Mouse (Mus musculus) lung, embryonic 14.5 days (tissue): ENCODE data around the gene Birc2. TPM values are rescaled to one million over a fixed set of nuclear protein-coding genes. Genes with fewer than 3 reads are reported as not detected.

Experiments used
- ATAC-seq: fragments of 200-750 bp; cut with Nextera tagmentation; 2 replicates; pipeline ENCODE4 v1.8.0; 2017; ENCODE audit warnings: mild to moderate bottlenecking, moderate TSS enrichment, moderate library complexity; ENCODE audit not compliant: insufficient read depth
- DNase-seq: peaks from one replicate; pipeline ENCODE4 v3.0.0-alpha.2; 2015
- H3K27ac ChIP-seq: fragments of 300-500 bp; sonication (generic); 2 replicates; pipeline ENCODE4 v1.5.1; 2014; ENCODE audit warnings: low read depth, mild to moderate bottlenecking, moderate library complexity
- H3K27me3 ChIP-seq: fragments of 300-500 bp; sonication (generic); 2 replicates; pipeline ENCODE4 v1.6.1; 2014; ENCODE audit warnings: low read length, control low read depth; ENCODE audit not compliant: insufficient read depth
- H3K36me3 ChIP-seq: fragments of 300-500 bp; sonication (generic); 2 replicates; pipeline ENCODE4 v1.6.1; 2014; ENCODE audit warnings: control low read depth; ENCODE audit not compliant: insufficient read depth
- H3K4me1 ChIP-seq: fragments of 300-500 bp; sonication (generic); 2 replicates; pipeline ENCODE4 v1.6.1; 2014; ENCODE audit warnings: antibody characterized with exemption, control low read depth; ENCODE audit not compliant: insufficient read depth
- H3K4me2 ChIP-seq: fragments of 300-500 bp; sonication (generic); 2 replicates; pipeline ENCODE4 v1.6.1; 2014; ENCODE audit warnings: mild to moderate bottlenecking
- H3K4me3 ChIP-seq: fragments of 300-500 bp; sonication (generic); 2 replicates; pipeline ENCODE4 v1.5.1; 2014; ENCODE audit warnings: low read depth, low read length
- H3K9ac ChIP-seq: fragments of 300-500 bp; sonication (generic); 2 replicates; pipeline ENCODE4 v1.6.1; 2014
- H3K9me3 ChIP-seq: fragments of 300-500 bp; sonication (generic); 2 replicates; pipeline ENCODE4 v1.6.1; 2016; ENCODE audit warnings: low read depth, low read length, control low read depth
- CTCF ChIP-seq: IDR thresholded peaks from 2 replicates; pipeline ENCODE4 v1.5.1; 2016; ENCODE audit warnings: antibody characterized with exemption, low read depth
- WGBS: fragments of 180-500 bp; shearing (Covaris S2); extraction: QIAGEN DNeasy Blood & Tissue Kit; methylation state at CpG from one replicate; pipeline ENCODE4 v1.1.7; 2014; 5-methylcytosine and 5-hydroxymethylcytosine counted together
- polyA plus RNA-seq: library from polyadenylated mRNA; unstranded; fragments of >200 nt; fragmentation: Nextera tagmentation; extraction: Ambion mirVana; gene quantifications from 2 replicates; pipeline ENCODE4 v1.2.1, GENCODE M21; 2014

The Birc2 gene
- polyA plus RNA-seq, 1 experiment from 2014 or later: 36.2 TPM

DNA sequence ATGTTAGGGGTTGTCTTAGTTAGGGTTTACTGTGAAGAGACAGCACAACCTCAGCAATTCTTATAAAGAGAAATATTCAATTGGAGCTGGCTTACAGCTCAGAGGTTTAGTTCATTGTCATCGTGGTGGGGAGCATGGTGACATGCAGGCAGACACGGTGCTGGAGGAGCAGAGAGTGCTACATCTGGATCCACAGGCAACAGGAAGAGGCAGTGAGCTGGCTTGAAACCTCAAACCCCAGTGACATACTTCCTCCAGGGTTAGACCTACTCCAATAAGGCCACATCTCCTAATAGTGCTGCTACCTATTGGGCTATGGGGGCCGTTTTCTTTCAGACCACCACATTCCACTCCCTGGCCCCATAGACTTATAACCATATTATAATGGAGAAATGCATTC, 60.9 kb downstream of the Birc2 start:
- Histone ChIP-seq H3K9ac (no peak overlapping the region), H3K27me3 (no peaks in the 10 kb centered on the region), H3K4me2 (no peak overlapping the region), H3K27ac (no peak overlapping the region), H3K9me3 (no peaks in the 10 kb centered on the region), H3K36me3 (peaks cover 41% of the 10 kb centered on the region; the same call in 1 of the 2 replicates), H3K4me3 (no peak overlapping the region), H3K4me1 (no peaks in the 10 kb centered on the region)
- no peak for TF ChIP-seq CTCF
- WGBS: 89% methylated on average over 3 of the region's 3 CpGs
- no peak for ATAC-seq
- DNase-seq: no peak

DNA sequence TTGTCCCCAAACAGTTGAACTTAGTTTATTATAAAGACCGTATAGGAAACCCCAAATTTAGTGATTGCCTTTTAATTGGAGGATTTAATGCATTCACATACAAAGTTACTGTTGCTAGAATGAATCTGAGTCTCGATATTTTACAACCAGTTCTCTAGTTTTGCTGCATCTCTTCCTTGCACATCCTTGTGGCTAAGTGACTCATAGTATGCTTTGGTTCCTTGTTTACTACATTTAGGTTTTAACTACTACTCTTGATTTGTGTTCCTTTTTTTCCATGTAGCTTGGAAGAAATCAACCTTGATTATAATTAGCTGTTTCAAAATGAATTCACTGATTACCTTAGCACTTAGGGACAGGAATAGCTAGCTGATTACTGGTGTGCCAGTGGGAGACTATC, 61.9 kb downstream of the Birc2 start:
- 94% methylated on average over 2 of the region's 2 CpGs for WGBS

GRCm38 (mm10) chr9:7774538-7774937, 62.3 kb downstream of the Birc2 start:
- no peak overlapping the region for H3K4me2 ChIP-seq
- TF ChIP-seq CTCF: no peak
- WGBS: 63% methylated on average over 10 of the region's 10 CpGs

More for the DNA sequence above, 61.9 kb downstream of the Birc2 start:
- no peak for ATAC-seq
- Histone ChIP-seq H3K27ac (no peak overlapping the region), H3K9me3 (no peaks in the 10 kb centered on the region), H3K9ac (no peak overlapping the region), H3K27me3 (no peaks in the 10 kb centered on the region), H3K4me1 (no peaks in the 10 kb centered on the region), H3K4me2 (no peak overlapping the region), H3K4me3 (no peak overlapping the region), H3K36me3 (peaks cover 45% of the 10 kb centered on the region; the same call in 1 of the 2 replicates)
- no peak for TF ChIP-seq CTCF
- no peak for DNase-seq

GRCm38 (mm10) chr9:7773686-7774085, 63.2 kb downstream of the Birc2 start:
- 84% methylated on average over 5 of the region's 5 CpGs for WGBS
- DNase-seq: no peak

More at GRCm38 (mm10) chr9:7774538-7774937, 62.3 kb downstream of the Birc2 start:
- Histone ChIP-seq H3K36me3 (peaks cover 49% of the 10 kb centered on the region; the same call in 1 of the 2 replicates), H3K27me3 (no peaks in the 10 kb centered on the region), H3K4me1 (no peaks in the 10 kb centered on the region), H3K9me3 (no peaks in the 10 kb centered on the region), H3K4me3 (no peak overlapping the region), H3K27ac (no peak overlapping the region), H3K9ac (no peak overlapping the region)
- DNase-seq (no peak), ATAC-seq (no peak)

DNA sequence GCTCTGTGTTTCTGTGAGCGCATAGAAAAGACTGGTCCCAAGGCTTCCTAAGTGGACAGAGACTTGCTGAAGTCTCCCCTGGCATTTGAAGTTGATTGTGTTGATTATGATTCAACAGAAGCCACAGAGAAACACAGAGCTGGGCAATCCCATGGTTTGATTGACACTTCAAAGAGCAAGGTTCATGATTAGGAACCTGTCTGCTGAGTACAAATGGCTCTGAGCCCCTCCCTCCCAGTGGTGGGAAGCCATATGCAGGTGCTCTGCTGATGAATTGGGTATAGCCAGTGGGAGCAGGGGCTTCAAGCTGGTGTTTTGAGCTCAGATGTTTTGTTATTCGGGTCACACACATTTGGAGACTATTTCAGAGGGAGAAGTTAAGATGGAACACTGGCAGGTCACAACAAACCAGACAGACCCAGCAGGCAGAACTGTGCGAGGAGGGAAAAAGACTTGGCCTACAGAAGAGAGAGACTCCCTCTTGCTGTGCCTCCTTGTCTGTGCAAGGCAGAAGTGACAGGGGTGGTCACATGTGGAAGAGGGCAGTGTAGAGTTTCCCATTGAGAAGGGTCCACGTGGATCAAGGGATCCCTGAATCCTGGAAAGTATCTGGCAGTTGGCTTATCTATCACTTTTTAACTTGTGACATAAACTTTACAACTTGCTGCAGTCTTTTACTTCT, 64.0 kb downstream of the Birc2 start:
- Histone ChIP-seq H3K9me3 (no peaks in the 10 kb centered on the region), H3K27ac (no peak overlapping the region), H3K4me2 (no peak overlapping the region), H3K4me1 (no peaks in the 10 kb centered on the region), H3K9ac (no peak overlapping the region), H3K36me3 (peaks cover 54% of the 10 kb centered on the region), H3K27me3 (no peaks in the 10 kb centered on the region), H3K4me3 (no peak overlapping the region)
- no peak for ATAC-seq
- no peak for TF ChIP-seq CTCF
- DNase-seq: no peak
- 74% methylated on average over 4 of the region's 4 CpGs for WGBS

More at GRCm38 (mm10) chr9:7773686-7774085, 63.2 kb downstream of the Birc2 start:
- no peaks in the 10 kb centered on the region for H3K4me1 ChIP-seq
- no peaks in the 10 kb centered on the region for H3K9me3 ChIP-seq
- H3K4me3 ChIP-seq: no peak overlapping the region
- H3K9ac ChIP-seq: no peak overlapping the region
- no peak for ATAC-seq
- H3K27me3 ChIP-seq: no peaks in the 10 kb centered on the region
- no peak overlapping the region for H3K4me2 ChIP-seq
- no peak overlapping the region for H3K27ac ChIP-seq
- TF ChIP-seq CTCF: no peak
- H3K36me3 ChIP-seq: peaks cover 52% of the 10 kb centered on the region; the same call in 1 of the 2 replicates

- Histone ChIP-seq H3K36me3 (peaks cover 54% of the 10 kb centered on the region), H3K27ac (no peak overlapping the region), H3K9me3 (no peaks in the 10 kb centered on the region), H3K27me3 (no peaks in the 10 kb centered on the region), H3K9ac (no peak overlapping the region), H3K4me3 (no peak overlapping the region), H3K4me1 (no peaks in the 10 kb centered on the region), H3K4me2 (no peak overlapping the region)
- no peak for DNase-seq
- TF ChIP-seq CTCF: no peak
- no peak for ATAC-seq
- 87% methylated on average over 2 of the region's 2 CpGs for WGBS
These were observed 64.5 kb downstream of the Birc2 start for GRCm38 (mm10) chr9:7772361-7772760.

GRCm38 (mm10) chr9:7769491-7769890, 67.4 kb downstream of the Birc2 start:
- TF ChIP-seq CTCF: no peak
- H3K9me3 ChIP-seq: no peaks in the 10 kb centered on the region
- H3K9ac ChIP-seq: no peak overlapping the region
- peaks cover 43% of the 10 kb centered on the region for H3K36me3 ChIP-seq
- H3K4me1 ChIP-seq: 0 out of 2 replicates have a peak, but pooled peaks cover 6% of the 10 kb centered on the region
- H3K4me2 ChIP-seq: no peak overlapping the region
- DNase-seq (no peak), ATAC-seq (no peak)
- no peak overlapping the region for H3K27ac ChIP-seq
- WGBS: 76% methylated on average over 5 of the region's 5 CpGs
- H3K4me3 ChIP-seq: no peak overlapping the region
- H3K27me3 ChIP-seq: no peaks in the 10 kb centered on the region
